Mouse (Mus musculus): Measurements from ENCODE around the gene Nbeal2.
"Not testable (repeated sequence)": the region's sequence is repeated elsewhere in the genome, so short reads cannot be mapped to it uniquely, and the experiment has no call there.

Nbeal2 gene

DNA sequence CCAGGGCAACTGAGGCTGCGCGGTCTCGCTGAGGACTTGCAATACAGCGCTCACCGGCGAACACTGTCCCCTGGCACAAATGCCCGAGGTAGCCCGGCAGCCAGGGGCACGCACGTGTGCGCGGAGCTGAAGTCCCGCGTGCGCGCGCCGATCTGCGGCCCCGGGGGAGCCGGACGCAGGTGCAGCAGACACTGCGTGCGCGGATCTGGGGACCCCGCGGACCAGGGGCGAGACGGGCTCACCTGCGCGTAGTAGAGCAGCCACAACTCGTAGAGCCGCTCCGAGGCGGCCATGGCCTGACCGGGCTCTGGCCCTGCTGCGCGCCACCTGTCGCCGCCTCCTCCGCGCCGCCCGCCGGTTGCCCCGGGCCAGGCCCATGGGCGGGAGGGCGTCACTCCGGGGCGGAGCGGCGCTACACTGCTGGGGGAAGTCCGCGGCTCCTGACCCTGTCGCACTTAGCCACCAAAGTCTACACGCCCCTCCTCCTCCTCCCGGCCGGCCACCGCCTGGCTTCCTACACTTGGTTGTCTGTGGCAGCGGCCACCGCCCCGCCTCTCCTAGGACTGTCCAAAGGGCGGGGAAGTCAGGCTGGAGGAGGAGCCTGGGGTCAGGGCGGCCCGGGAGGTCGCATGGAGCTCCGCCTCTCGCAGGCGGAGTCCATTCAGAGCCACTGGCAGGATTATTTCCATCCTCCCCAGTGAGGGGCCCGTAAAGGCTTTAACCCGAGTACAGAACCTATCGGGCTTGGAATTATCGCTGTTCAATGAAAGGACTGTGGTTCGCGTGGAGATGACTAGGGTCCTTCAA, at the start of gene Nbeal2:
Nbeal2 (minus strand) TSS at position 507 of the 807 bp plus-strand sequence.
- peak; percentile 94 to 97 for DNase-seq

DNA sequence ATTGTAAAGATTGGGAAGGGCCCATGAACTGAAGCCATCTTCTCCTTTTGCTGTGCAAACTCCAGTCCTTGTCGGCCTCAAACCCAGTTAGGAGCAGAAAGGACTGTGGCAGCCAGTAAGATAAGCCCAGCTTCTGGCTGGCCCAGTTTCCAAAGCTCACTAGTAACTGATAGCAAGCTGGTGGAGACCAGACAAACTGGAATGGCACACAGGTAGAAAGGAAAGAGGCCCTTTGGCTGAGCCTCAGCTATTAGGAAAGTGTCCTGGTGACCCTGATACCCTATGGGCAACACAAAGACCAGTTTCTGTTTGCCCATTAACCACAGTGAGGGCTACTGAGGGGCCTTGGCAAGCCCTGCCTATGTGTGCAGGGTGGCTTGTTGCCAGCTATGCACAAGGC, 48.9 kb upstream of the Nbeal2 start:
- no peak for DNase-seq

DNA sequence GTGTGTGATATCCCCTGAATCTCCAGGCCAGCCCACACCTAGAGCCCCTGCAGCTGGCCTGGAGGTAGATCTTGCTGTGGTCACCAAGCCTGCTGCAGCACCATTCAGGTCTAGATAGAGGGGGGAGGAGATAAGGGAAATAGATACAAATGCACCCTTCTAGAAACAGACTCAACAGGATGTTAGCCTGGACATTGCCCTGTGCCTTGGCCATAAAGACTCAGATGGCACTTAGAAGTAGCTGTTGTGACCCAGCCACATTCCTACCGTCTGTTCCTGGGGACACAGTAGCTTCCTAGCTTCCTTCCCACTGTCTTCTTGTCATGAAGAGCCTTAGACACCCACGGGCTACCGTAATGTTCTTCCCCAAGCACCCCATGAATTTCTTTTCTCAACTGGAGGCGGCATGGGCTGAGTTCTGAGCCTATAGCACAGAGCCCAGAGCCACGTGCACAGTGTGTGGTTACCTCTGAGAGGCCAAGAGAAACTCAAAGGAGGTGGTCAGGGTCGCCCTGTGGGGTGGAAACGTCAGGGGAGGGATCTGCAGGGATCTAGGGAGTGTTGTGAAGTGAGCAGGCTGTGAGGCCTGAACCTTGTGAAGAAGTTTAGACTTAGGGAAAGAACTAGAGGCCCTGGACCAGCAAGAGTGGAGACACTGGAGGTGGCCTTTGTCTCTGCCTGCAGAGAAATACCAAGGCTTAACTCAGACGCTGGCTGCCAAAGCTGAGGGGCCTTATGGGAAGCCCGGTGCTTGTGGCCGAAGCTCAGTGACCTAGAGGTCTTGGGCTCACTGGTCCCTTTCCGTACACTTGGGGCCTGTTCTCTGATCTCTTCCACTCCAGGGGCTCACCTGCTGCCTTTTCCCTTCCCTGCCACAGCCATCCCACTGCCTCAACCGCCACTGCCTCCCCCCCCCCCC, 47.4 kb upstream of the Nbeal2 start:
- DNase-seq = no peak

DNA sequence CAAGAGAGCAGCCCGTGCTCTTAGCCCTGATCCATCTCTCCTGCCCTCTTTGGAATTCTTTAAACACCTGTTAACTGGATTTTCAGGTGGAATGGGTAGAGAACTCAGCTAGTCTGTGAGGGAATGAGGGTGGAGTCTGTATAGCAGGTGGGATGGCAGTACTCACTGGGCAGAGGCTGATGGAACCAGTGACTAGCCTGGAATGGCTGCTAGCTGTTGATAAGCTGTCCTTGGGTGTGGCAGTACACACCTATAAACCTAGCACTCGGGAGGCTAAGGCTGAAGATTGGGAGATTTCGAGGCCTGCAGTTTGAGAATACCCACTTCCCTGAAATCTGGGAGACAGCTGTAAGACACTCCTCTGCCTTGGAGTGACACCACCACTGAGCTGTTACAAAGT, 45.6 kb upstream of the Nbeal2 start:
- DNase-seq = no peak

DNA sequence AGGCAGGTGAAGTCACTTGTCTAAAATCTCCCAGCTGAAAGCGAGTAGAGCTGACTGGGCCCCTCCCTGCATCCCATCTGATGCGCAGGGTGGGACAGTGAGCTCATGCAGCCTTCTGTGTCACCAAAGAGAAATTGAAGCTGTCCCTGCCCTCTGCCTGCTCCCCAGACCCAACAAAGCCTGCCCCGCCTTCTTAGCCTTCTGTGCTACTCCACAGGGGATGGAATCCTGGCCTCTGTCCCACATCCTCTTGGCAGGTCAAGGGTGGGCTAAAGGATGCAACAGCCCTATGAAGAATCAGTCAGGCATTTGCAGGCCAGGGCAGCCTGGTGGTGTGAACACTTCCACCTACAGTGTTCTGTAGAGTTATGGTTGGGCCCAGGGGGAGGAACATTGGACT, 43.5 kb upstream of the Nbeal2 start:
- DNase-seq = peak in 1 of 2 experiments; percentile 55

DNA sequence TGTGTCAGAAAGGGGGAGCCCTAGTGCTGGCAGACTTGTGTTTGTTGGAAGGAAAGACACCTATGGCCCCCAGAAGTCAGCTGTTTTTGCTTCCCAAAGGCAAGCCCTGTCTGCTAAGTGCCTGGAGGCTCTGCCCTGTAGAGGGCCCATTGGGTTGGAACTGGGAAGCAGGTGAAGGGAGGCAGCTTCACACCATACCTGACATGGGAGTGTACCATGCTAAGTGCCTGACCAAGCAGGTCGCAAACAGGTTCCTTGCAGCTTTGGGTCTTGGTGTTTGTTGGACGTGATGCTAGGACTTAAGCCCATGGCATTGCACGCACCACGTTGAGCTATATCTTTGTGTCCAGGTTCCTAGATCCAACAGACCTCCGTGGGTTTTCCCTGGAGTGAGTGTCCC, 42.5 kb upstream of the Nbeal2 start:
- DNase-seq = no peak

DNA sequence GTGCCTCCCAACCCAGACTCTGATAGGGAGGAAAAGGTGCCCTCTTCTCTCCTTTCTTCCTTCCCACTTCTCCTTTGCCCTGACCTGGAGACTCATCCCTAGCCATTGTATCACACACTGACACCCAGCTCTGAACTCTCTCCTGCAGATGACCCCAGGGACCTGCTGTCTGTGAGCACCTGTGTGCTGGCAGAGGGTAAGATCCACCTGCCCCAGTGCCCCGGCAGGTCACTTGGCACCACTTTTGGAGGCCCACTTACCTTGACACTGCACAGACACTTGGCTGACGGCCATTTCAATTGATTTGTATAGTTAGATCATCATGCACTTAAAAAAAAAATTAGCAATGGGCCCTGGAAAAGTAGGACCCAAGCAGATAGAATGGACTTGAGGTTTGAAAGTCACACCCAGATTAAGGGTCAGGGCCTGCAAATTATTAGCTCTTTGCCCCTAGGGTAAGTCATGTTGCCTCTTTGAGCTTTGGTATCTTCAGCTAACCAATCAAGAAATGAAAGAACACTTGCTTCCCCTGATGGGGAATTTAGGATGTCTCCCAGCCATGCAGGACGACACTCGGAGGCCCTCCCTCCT, 41.3 kb upstream of the Nbeal2 start:
- no peak for DNase-seq

DNA sequence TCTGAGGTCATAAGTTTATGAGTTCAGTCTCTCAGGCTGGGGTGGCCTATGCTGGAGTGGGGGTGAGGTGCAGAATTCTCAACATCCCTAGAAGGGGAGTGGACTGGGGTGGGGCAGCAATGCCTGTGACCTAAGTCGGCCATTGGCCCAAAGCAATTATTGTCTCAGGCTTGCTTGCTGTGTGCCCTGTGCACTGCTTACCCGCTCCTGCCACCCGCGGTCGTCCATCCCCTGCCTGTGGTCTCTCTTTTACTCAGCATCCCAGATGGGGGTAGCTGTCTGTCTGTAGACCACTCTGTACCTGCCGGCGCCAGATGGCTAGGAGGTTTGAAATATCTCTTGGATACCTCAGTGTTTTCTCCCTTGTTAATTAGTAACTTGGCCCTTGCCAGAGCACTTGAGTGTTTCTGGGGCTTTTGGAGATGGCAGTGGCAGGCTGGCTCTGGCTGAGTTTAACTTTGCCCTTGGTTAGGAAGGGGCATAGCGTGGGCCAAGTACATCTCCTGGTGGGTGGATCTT, 35.4 kb upstream of the Nbeal2 start:
- DNase-seq = peak; percentile 43 to 67

DNA sequence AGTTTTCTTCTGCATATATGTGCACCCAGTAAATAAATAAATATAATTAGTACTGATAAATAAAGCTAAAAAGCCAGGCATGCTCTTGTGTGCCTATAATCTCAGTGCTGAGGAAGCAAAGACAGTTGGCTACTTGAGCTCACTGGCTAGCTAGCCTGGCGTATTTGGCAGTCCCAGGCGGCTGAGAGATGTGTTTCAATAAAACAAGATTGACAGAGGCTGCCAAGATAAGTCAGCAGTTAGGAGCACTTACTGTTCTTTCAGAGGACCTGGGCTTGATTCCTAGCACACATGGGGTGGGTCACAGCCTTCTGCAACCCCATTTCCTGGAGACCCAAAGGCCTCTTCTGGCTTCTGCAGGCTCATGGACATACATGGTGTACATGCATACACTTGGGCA, 33.9 kb upstream of the Nbeal2 start:
- no peak for DNase-seq

DNA sequence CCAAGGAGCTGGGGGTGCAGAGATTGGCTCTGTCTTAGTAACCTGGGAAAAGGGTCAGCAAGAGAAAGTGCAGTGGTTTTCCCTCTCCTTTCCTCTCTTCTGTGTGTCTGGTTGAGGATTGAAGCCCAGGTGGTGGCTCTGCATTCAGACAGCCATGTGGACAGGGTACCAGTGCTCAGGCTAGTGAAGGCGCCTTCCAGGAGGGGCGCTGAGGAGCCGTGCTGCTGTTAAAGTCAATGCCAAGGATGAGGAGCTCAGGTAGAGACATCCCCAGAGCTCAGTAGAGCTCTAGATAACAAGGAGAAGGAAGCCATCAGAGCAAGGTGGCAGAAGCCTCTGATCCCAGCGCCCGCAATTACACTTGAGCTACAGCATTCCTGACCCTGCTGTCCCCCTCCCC, 33.1 kb upstream of the Nbeal2 start:
- peak; percentile 32 to 47 for DNase-seq

DNA sequence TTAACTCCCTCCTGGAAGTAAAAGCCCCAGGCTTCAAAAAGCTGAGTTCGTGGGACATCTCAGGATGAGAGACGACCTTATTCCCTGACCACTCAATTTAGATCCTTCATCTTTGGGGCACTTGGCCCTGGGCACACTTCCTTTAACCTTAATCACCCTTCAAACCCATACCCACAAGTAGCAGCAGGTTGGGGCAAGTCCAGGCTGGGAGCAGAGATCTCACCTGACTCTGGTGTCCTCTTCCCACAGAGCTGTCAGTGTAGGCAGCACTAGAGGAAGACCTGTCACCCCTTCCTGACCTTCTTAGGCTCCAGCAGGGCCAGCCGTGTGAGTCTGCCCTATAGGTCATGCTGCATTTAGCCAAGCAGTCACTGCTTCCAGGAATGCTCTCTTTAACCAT, 32.5 kb upstream of the Nbeal2 start:
- DNase-seq = no peak

DNA sequence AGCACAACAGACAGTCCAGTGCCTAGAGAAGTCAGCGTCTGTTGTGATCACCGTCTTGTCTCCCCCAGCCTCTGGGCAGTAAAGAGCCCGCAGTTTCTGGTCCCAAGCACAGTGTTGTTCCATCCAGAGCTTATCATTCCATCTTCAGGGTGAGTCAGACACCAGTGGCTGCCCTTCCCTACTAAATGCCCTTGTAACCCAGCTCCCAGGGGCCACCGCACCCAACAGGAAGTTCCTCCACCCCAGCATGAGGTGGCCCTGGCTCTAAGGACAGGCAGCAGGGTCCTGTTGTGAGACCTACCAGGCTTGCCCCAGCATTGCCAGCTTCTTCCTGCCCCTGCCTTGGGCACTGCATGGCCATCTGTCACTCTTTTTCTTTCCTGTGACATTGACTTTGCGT, 31.6 kb upstream of the Nbeal2 start:
- no peak for DNase-seq

DNA sequence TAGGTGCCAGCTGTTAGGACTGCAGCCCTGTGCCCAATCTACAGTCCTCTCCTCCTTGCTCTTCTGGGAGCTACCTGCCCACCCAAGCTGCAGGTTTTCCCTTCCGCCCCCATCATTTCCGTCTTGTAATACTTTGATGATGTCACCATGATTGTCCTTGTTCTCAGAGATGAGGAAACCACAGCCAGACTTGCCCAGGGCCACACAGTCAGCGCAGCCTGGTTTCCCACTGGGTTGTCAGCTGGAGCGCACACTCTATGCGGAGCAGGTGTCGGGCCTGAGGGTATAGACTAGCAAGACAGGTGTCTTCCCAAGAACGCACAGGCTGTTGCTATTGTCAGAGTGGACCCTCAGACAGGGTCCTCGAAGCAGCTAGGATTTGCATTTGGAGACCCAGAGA, 31.2 kb upstream of the Nbeal2 start:
- no peak for DNase-seq

DNA sequence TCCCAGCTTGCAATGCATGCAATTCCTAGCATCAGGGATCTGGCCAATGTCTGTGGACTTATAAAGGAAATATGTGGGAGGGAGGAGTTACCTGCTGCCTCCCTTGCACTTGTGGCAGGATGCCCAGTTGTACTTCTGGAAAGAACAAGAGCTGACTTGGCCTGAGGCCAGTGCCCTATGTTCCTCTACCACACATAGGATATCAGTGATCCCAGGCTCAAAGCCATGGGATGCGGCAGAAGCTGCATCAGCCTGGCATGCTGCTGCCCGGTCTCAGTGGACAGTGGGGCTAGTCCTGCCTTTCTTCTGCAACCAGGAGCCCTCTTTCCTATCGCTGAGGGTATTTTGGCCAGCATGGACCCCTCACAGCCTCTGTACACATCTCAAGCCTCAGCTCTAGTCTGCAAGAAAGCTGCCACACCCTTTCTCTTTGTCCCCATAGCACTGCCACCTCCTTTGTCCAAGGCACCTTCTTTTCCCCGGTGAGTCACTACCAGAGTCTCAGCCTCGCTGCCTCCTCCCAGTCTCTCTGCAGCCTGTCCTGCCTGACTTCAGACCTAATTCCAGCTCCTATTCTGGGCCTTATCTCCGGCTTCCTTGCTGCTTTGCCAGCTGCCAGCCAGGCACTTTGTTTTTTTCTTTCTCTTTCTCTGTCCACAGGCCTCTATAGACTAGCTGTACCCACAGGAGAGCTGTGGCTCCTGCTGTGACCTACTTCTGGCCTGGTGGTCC, 30.3 kb upstream of the Nbeal2 start:
- peak; percentile 88 to 94 for DNase-seq

DNA sequence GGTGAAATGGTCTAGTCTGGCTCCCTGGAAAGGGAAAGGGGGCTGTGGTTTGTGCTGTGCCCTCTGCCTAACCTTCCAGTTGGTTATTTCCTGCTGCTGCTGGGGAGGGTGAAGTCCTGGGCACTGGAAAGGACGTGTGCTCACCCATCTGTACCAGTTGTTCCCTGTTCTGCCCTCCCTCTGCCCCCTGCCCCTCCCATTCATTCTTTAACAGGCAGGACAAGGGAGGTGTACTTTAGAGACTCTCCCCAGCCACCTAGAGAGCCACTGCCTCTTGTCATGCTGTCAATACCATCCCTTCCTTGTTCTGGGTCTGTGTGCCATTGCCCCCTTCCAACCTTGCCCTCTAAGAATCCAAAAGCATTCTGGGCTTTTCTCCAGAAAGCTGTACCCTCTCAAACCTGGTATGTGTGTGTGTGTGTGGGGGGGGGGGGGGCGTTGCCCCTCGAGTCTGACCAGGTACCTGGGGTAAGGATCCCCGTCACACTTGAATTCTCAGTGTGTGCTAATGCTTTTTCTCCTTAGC, 29.7 kb upstream of the Nbeal2 start:
- peak; percentile 60 to 78 for DNase-seq

DNA sequence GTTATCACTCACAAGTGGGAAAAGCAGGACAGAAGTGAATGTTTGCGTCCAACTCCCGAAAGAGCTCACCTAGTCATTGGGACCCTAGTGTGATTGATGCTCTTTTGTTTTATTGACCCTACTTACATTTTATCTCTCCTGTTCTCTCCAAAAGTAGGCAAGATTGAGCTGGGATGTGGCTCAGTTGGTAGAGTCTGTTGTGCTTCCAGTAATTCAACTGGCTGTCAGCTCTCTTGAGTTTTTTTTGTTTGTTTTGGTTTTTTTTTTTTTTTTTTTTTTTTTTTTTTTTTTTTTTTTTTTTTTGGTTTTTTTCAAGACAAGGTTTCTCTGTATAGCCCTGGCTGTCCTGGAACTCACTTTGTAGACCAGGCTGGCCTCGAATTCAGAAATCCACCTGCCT, 28.7 kb upstream of the Nbeal2 start:
- DNase-seq = not testable (repeated sequence)

DNA sequence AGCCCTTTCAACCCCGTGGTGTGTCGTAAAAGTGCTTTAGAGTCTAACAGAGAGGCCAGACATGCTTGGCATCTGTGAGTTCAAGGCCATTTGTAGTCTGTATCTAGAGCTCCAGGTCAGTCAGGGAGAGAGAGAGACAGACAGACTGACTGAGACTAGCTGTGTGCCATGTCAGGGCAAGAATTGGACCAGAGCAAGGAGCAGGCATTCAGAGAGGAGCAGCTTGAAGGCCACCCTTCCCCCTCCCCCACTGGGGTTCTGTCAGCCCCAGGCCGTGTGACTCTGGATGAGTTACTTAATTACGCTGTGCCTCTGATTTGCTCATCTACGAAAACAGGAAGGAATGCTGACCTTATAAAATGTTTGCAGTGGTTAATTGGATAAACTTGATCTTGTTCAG, 28.3 kb upstream of the Nbeal2 start:
- DNase-seq = peak; percentile 31 to 56

DNA sequence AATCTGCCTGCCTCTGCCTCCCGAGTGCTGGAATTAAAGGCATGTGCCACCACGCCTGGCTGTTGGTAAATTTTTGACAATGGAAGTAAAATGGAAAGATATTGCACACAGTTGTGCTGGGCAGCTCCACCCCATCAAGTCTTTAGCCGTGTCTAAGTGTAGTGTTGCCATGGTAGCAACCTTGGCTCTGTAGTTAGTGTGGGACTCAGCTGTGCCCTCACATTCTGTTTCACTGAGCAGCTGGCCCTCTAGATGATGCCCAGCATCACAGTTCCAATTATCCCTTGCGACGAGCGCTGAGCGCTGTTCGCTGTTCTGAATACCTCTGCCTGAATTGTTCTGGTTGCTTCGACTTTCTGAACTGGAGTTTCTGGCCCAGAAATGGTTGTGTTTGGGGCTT, 27.9 kb upstream of the Nbeal2 start:
- no peak for DNase-seq

DNA sequence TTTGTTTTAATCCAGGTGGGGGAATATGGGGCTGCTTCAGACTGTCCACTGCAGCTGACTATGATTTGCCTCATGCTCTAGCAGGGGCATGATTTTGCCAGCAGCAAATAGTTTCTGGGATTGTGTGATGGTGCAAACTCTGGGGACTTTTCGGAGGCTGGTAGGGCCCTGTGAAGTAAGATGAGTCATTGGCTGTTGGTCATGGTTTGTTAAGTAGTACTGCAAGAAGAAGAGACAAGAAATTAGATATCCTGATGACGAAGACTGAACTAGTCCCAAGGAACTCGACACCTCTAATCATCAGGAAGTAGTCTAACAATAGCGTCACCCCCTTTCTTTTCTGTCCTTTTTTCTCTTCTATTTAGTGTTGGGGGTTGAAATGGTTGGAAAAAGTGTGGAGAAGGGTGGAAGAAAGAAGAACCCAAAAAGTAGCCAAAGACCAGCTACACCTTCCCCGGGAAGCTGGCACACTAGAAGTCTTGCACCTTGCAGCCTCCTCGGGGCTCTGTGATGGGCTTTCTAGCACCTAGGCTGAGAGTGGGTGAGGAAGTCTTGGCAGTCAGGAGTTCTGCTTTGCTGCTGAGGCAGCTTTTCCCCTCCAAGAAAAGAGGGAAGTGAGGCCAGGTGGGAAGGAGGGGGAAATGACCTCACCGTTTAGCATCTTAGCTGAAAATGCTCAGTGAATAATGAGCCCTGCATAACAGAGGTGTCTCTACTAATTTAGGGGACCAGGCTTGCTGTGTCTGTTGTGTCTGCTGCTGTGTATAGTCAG, 27.0 kb upstream of the Nbeal2 start:
- no peak for DNase-seq

DNA sequence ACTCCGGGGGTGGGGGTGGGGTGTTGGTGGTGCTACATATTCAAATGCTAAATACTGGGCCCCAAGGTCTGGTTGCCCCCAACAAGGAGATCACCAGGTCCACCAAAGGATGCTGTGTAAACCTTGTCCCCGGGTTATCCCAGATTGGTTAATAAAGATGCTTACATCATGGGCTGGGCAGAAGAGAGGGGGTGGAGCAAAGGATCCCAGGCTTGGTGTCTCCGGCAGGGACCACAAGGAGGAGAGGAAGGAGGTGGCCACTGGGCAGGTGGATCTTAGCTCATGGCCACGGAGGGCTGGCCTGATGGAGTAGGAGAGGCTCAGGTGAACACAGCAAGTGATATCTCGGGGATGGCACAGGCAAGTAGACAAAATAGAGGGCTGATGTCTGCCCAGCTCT, 24.9 kb upstream of the Nbeal2 start:
- no peak for DNase-seq

DNA sequence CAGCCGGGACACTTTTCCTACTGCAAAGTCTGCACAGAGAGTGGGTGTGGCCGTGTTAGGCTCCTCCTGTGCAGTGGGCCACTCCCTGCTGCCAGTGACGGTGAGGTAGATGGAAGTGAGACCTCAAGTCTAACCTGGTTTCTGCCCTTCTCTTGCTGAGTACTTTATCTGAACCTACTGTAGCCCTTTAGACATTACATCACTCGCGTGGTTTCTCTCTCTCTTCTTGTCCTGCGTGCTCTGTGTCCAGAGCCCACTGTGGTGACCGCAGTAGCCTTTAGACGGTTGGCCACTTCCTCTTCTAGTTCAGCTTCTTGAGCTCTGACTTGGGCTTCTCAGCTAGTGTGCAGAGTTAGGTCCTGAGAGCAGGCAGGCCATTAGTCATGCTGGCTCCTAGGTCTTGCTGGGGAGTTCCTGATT, 22.5 kb upstream of the Nbeal2 start:
- DNase-seq = peak in 1 of 2 experiments; percentile 30
